Mouse (Mus musculus) forebrain, embryonic 15.5 days (tissue): ENCODE data around the gene Osbpl10. TPM values are rescaled to one million over a fixed set of nuclear protein-coding genes. Genes with fewer than 3 reads are reported as not detected.

Source experiments
- ATAC-seq: fragments of 200-750 bp; cut with Nextera tagmentation; replicated peaks from 2 replicates; pipeline ENCODE4 v1.8.0; 2017; ENCODE audit warnings: mild to moderate bottlenecking, moderate TSS enrichment, moderate library complexity
- H3K27ac ChIP-seq: fragments of 300-500 bp; sonication (generic); replicated peaks from 2 replicates; pipeline ENCODE4 v1.5.1; 2015; ENCODE audit warnings: mild to moderate bottlenecking, inconsistent platforms
- H3K27me3 ChIP-seq: fragments of 300-500 bp; sonication (generic); 2 replicates; pipeline ENCODE4 v1.6.1; 2015; ENCODE audit warnings: inconsistent platforms
- H3K36me3 ChIP-seq: fragments of 300-500 bp; sonication (generic); 2 replicates; pipeline ENCODE4 v1.6.1; 2015; ENCODE audit warnings: mild to moderate bottlenecking, inconsistent platforms
- H3K4me1 ChIP-seq: fragments of 300-500 bp; sonication (generic); 2 replicates; pipeline ENCODE4 v1.6.1; 2015; ENCODE audit warnings: inconsistent platforms
- H3K4me2 ChIP-seq: fragments of 300-500 bp; sonication (generic); replicated peaks from 2 replicates; pipeline ENCODE4 v1.6.1; 2015; ENCODE audit warnings: mild to moderate bottlenecking, inconsistent platforms
- H3K4me3 ChIP-seq: fragments of 300-500 bp; sonication (generic); 2 replicates; pipeline ENCODE4 v1.5.1; 2015; ENCODE audit warnings: mild to moderate bottlenecking, inconsistent platforms
- H3K9ac ChIP-seq: fragments of 300-500 bp; sonication (generic); replicated peaks from 2 replicates; pipeline ENCODE4 v1.6.1; 2015; ENCODE audit warnings: mild to moderate bottlenecking, inconsistent platforms
- H3K9me3 ChIP-seq: fragments of 300-500 bp; sonication (generic); 2 replicates; pipeline ENCODE4 v1.6.1; 2016; ENCODE audit warnings: inconsistent platforms
- WGBS: fragments of 180-500 bp; shearing (Covaris S2); methylation state at CpG from one replicate; pipeline ENCODE4 v1.1.7; 2015; ENCODE audit warnings: mixed read lengths; 5-methylcytosine and 5-hydroxymethylcytosine counted together
- polyA plus RNA-seq: library from polyadenylated mRNA; unstranded; fragments of >200 nt; fragmentation: Nextera tagmentation; extraction: Ambion mirVana; gene quantifications from 2 replicates; pipeline ENCODE4 v1.2.1, GENCODE M21; 2015

The Osbpl10 gene
- polyA plus RNA-seq, 1 experiment from 2014 or later = 2.6 TPM

- Histone ChIP-seq H3K4me1 (no peaks in the 10 kb centered on the region), H3K9me3 (no peaks in the 10 kb centered on the region), H3K4me3 (no peak overlapping the region), H3K9ac (no peak overlapping the region), H3K27ac (no peak overlapping the region), H3K27me3 (no peaks in the 10 kb centered on the region), H3K4me2 (no peak overlapping the region), H3K36me3 (no peaks in the 10 kb centered on the region)
- ATAC-seq = no peak
- WGBS = 28% methylated on average over 21 of the region's 21 CpGs
These were observed 237.7 kb downstream of the Osbpl10 start for GRCm38 (mm10) chr9:115215830-115216701.

- no peak overlapping the region for H3K4me3 ChIP-seq
- no peaks in the 10 kb centered on the region for H3K36me3 ChIP-seq
- H3K27ac ChIP-seq = no peak overlapping the region
- H3K9ac ChIP-seq = no peak overlapping the region
- WGBS = 30% methylated on average over 9 of the region's 9 CpGs
- ATAC-seq = no peak
- H3K27me3 ChIP-seq = no peaks in the 10 kb centered on the region
- no peak overlapping the region for H3K4me2 ChIP-seq
- H3K4me1 ChIP-seq = no peaks in the 10 kb centered on the region
- no peaks in the 10 kb centered on the region for H3K9me3 ChIP-seq
These were observed 239.6 kb downstream of the Osbpl10 start for GRCm38 (mm10) chr9:115217984-115218383.

GRCm38 (mm10) chr9:115220466-115220865, 242.1 kb downstream of the Osbpl10 start:
- no peak for ATAC-seq
- Histone ChIP-seq H3K9ac (no peak overlapping the region), H3K27ac (no peak overlapping the region), H3K9me3 (no peaks in the 10 kb centered on the region), H3K4me3 (no peak overlapping the region), H3K27me3 (no peaks in the 10 kb centered on the region), H3K4me1 (0 out of 2 replicates have a peak, but pooled peaks cover 3% of the 10 kb centered on the region), H3K4me2 (no peak overlapping the region), H3K36me3 (no peaks in the 10 kb centered on the region)
- 77% methylated on average over 7 of the region's 7 CpGs for WGBS

- WGBS = 91% methylated on average over 7 of the region's 7 CpGs
- H3K9me3 ChIP-seq = no peaks in the 10 kb centered on the region
- no peak overlapping the region for H3K4me2 ChIP-seq
- H3K27ac ChIP-seq = no peak overlapping the region
- no peak overlapping the region for H3K4me3 ChIP-seq
- no peaks in the 10 kb centered on the region for H3K36me3 ChIP-seq
- H3K9ac ChIP-seq = no peak overlapping the region
- no peaks in the 10 kb centered on the region for H3K27me3 ChIP-seq
- no peak for ATAC-seq
- 0 out of 2 replicates have a peak, but pooled peaks cover 3% of the 10 kb centered on the region for H3K4me1 ChIP-seq
These were observed 242.9 kb downstream of the Osbpl10 start for GRCm38 (mm10) chr9:115221265-115221664.

- Histone ChIP-seq H3K27ac (no peak overlapping the region), H3K36me3 (no peaks in the 10 kb centered on the region), H3K4me3 (no peak overlapping the region), H3K9me3 (no peaks in the 10 kb centered on the region), H3K9ac (no peak overlapping the region), H3K4me1 (0 out of 2 replicates have a peak, but pooled peaks cover 3% of the 10 kb centered on the region), H3K4me2 (no peak overlapping the region), H3K27me3 (no peaks in the 10 kb centered on the region)
- ATAC-seq = peak; percentile 57; the same call in 1 of the 2 replicates
- 14% methylated on average over 7 of the region's 7 CpGs for WGBS
These were observed 246.5 kb downstream of the Osbpl10 start for GRCm38 (mm10) chr9:115224744-115225354.

- no peak overlapping the region for H3K4me3 ChIP-seq
- no peak overlapping the region for H3K4me2 ChIP-seq
- no peak overlapping the region for H3K9ac ChIP-seq
- H3K27ac ChIP-seq = no peak overlapping the region
- 70% methylated on average over 4 of the region's 4 CpGs for WGBS
- H3K4me1 ChIP-seq = 0 out of 2 replicates have a peak, but pooled peaks cover 3% of the 10 kb centered on the region
- no peaks in the 10 kb centered on the region for H3K36me3 ChIP-seq
- no peaks in the 10 kb centered on the region for H3K9me3 ChIP-seq
- no peak for ATAC-seq
- no peaks in the 10 kb centered on the region for H3K27me3 ChIP-seq
These were observed 250.8 kb downstream of the Osbpl10 start for GRCm38 (mm10) chr9:115229145-115229544.

GRCm38 (mm10) chr9:115229676-115230075, 251.3 kb downstream of the Osbpl10 start:
- no peak overlapping the region for H3K27ac ChIP-seq
- 0 out of 2 replicates have a peak, but pooled peaks cover under 1% of the 10 kb centered on the region for H3K4me1 ChIP-seq
- no peak overlapping the region for H3K9ac ChIP-seq
- H3K27me3 ChIP-seq = no peaks in the 10 kb centered on the region
- no peak overlapping the region for H3K4me3 ChIP-seq
- H3K36me3 ChIP-seq = no peaks in the 10 kb centered on the region
- H3K4me2 ChIP-seq = no peak overlapping the region
- H3K9me3 ChIP-seq = no peaks in the 10 kb centered on the region
- 71% methylated on average over 10 of the region's 10 CpGs for WGBS
- ATAC-seq = no peak

- ATAC-seq = no peak
- H3K4me1 ChIP-seq = no peaks in the 10 kb centered on the region
- no peak overlapping the region for H3K9ac ChIP-seq
- no peak overlapping the region for H3K27ac ChIP-seq
- no peaks in the 10 kb centered on the region for H3K36me3 ChIP-seq
- no peak overlapping the region for H3K4me2 ChIP-seq
- WGBS = 26% methylated on average over 3 of the region's 3 CpGs
- H3K9me3 ChIP-seq = no peaks in the 10 kb centered on the region
- H3K27me3 ChIP-seq = no peaks in the 10 kb centered on the region
- no peak overlapping the region for H3K4me3 ChIP-seq
These were observed 251.8 kb downstream of the Osbpl10 start for GRCm38 (mm10) chr9:115230141-115230540.

- Histone ChIP-seq H3K4me2 (no peak overlapping the region), H3K9me3 (no peaks in the 10 kb centered on the region), H3K36me3 (no peaks in the 10 kb centered on the region), H3K4me3 (no peak overlapping the region), H3K9ac (no peak overlapping the region), H3K27me3 (no peaks in the 10 kb centered on the region), H3K27ac (no peak overlapping the region), H3K4me1 (no peaks in the 10 kb centered on the region)
- no peak for ATAC-seq
- WGBS = 83% methylated on average over 3 of the region's 3 CpGs
These were observed 253.1 kb downstream of the Osbpl10 start for GRCm38 (mm10) chr9:115231476-115231875.

- Histone ChIP-seq H3K4me3 (no peak overlapping the region), H3K27ac (no peak overlapping the region), H3K27me3 (no peaks in the 10 kb centered on the region), H3K4me1 (no peaks in the 10 kb centered on the region), H3K4me2 (no peak overlapping the region), H3K36me3 (no peaks in the 10 kb centered on the region), H3K9me3 (no peaks in the 10 kb centered on the region), H3K9ac (no peak overlapping the region)
- 84% methylated on average over 5 of the region's 5 CpGs for WGBS
- ATAC-seq = no peak
These were observed 255.4 kb downstream of the Osbpl10 start for GRCm38 (mm10) chr9:115233721-115234120.

GRCm38 (mm10) chr9:115234561-115234960, 256.2 kb downstream of the Osbpl10 start:
- ATAC-seq = no peak
- Histone ChIP-seq H3K4me2 (no peak overlapping the region), H3K9ac (no peak overlapping the region), H3K4me1 (no peaks in the 10 kb centered on the region), H3K36me3 (peaks cover 6% of the 10 kb centered on the region; the same call in 1 of the 2 replicates), H3K27ac (no peak overlapping the region), H3K9me3 (no peaks in the 10 kb centered on the region), H3K4me3 (no peak overlapping the region), H3K27me3 (no peaks in the 10 kb centered on the region)
- 90% methylated on average over 2 of the region's 2 CpGs for WGBS

- no peak overlapping the region for H3K4me3 ChIP-seq
- WGBS = 89% methylated on average over 8 of the region's 8 CpGs
- H3K36me3 ChIP-seq = peaks cover 16% of the 10 kb centered on the region
- H3K4me1 ChIP-seq = no peaks in the 10 kb centered on the region
- no peak overlapping the region for H3K4me2 ChIP-seq
- no peak for ATAC-seq
- H3K27me3 ChIP-seq = no peaks in the 10 kb centered on the region
- no peak overlapping the region for H3K27ac ChIP-seq
- no peak overlapping the region for H3K9ac ChIP-seq
- no peaks in the 10 kb centered on the region for H3K9me3 ChIP-seq
These were observed 258.0 kb downstream of the Osbpl10 start for GRCm38 (mm10) chr9:115236352-115236841.
